30 mouse cellular contexts compared by ENCODE assay signal in genomic region chr11:45840332-45840731, GRCm38 (mm10).
"Had no signal": no experiment of that assay in that cellular context is flagged by ENCODE, and none has a peak within 500 bp of the region (broad histone marks: within the 10 kb centered on the region; RNA-seq: fewer than 3 reads in every experiment).

No protein-coding gene starts in this region.

- H3K27ac ChIP-seq: left cerebral cortex, adult 2 months; limb, embryonic 10.5 days; limb, embryonic 12.5 days; limb, embryonic 13.5 days; limb, embryonic 15.5 days; liver, embryonic 12.5 days; liver, embryonic 13.5 days; liver, embryonic 14.5 days; liver, embryonic 15.5 days; lung, embryonic 15.5 days; macrophage; midbrain, embryonic 10.5 days; midbrain, embryonic 12.5 days; midbrain, embryonic 13.5 days; neural tube, embryonic 12.5 days had no signal

- ATAC-seq: liver, embryonic 12.5 days; liver, postnatal 0 days; lung, postnatal 0 days; midbrain, embryonic 13.5 days; midbrain, embryonic 16.5 days had no signal

- H3K4me2 ChIP-seq: limb, embryonic 12.5 days; limb, embryonic 13.5 days; limb, embryonic 15.5 days; liver, embryonic 11.5 days; liver, embryonic 12.5 days; liver, embryonic 13.5 days; liver, embryonic 15.5 days; lung, embryonic 14.5 days; lung, embryonic 15.5 days; midbrain, embryonic 12.5 days; midbrain, embryonic 13.5 days; neural tube, embryonic 12.5 days had no signal

- H3K27me3 ChIP-seq: limb, embryonic 12.5 days; limb, embryonic 15.5 days; liver, embryonic 12.5 days; liver, embryonic 13.5 days; liver, embryonic 15.5 days; lung, embryonic 15.5 days; megakaryocyte, embryonic 14.5 days; midbrain, embryonic 12.5 days; midbrain, embryonic 13.5 days; neural tube, embryonic 12.5 days had no signal

- H3K9ac ChIP-seq: limb, embryonic 12.5 days; limb, embryonic 13.5 days; limb, embryonic 15.5 days; liver, embryonic 12.5 days; liver, embryonic 13.5 days; liver, embryonic 14.5 days; liver, embryonic 15.5 days; liver, postnatal 0 days; lung, embryonic 14.5 days; lung, embryonic 15.5 days; midbrain, embryonic 12.5 days; midbrain, embryonic 13.5 days; neural tube, embryonic 12.5 days had no signal

- H3K9me3 ChIP-seq: limb, embryonic 10.5 days; limb, embryonic 13.5 days; limb, embryonic 15.5 days; liver, embryonic 12.5 days; liver, embryonic 13.5 days; liver, embryonic 15.5 days; lung, embryonic 15.5 days; midbrain, embryonic 10.5 days; midbrain, embryonic 12.5 days; midbrain, embryonic 13.5 days; neural tube, embryonic 12.5 days had no signal

- H3K4me3 ChIP-seq: left cerebral cortex, adult 2 months; limb, embryonic 10.5 days; limb, embryonic 12.5 days; limb, embryonic 13.5 days; limb, embryonic 15.5 days; liver, embryonic 12.5 days; liver, embryonic 13.5 days; liver, embryonic 15.5 days; lung, embryonic 15.5 days; megakaryocyte, embryonic 14.5 days; midbrain, embryonic 10.5 days; midbrain, embryonic 12.5 days; midbrain, embryonic 13.5 days; neural tube, embryonic 12.5 days had no signal

- H3K36me3 ChIP-seq: limb, embryonic 10.5 days; limb, embryonic 12.5 days; limb, embryonic 13.5 days; limb, embryonic 15.5 days; liver, embryonic 12.5 days; liver, embryonic 13.5 days; liver, embryonic 15.5 days; lung, embryonic 15.5 days; midbrain, embryonic 10.5 days; midbrain, embryonic 12.5 days; midbrain, embryonic 13.5 days; neural tube, embryonic 12.5 days had no signal

- H3K4me1 ChIP-seq: lung, embryonic 15.5 days; neural tube, embryonic 12.5 days had no signal

- DNase-seq: left cerebral cortex, postnatal 4 days; liver; liver, embryonic 13.5 days; liver, postnatal 0 days; lung, adult 18-20 months; lung, adult 2 months; lung, embryonic 14.5 days; lung, postnatal 10 days; lung, postnatal 14 days; lung, postnatal 36 days; lung, postnatal 4 days; midbrain, embryonic 14.5 days had no signal
